Mouse (Mus musculus): ENCODE results near the gene Sec24a. TPM values are rescaled to one million over a fixed set of nuclear protein-coding genes. Genes with fewer than 3 reads are reported as not detected.

The Sec24a gene
- 10 to 100 TPM; 15.3 to 16.6 TPM for total RNA-seq (2021)
- 9.3 and 12.3 TPM in 2 replicates for polyA plus RNA-seq (2012; rRNA removed)
- long read RNA-seq, full-length matches to known transcripts, result 2 of 4 reads
- long read RNA-seq, partial matches to known transcripts, result 2 of 4 reads
- long read RNA-seq, other reads (novel, unspliced or antisense), result 0 of 4 reads

GRCm38 (mm10) chr11:51763213-51763907 lies at the start of gene Sec24a, which contains the start of gene Sar1b:
Gene Sec24a, minus strand, starts transcription at chr11:51763634.
Gene Sar1b, plus strand, starts transcription at chr11:51763687.
- peaks cover 3% of the 10 kb centered on the region for H3K79me2 ChIP-seq (replicated peaks; ENCODE audit: control insufficient read depth, insufficient read depth, low read length)
- 1% methylated on average over 30 of the region's 30 CpGs for WGBS
- H3K27ac ChIP-seq, result peak within 1 kb of the TSS; percentile 78
- peaks cover 4% of the 10 kb centered on the region for H3K36me3 ChIP-seq (ENCODE audit: control insufficient read depth, insufficient read depth, low read length)
- peak within 1 kb of the TSS; percentile 87 for H3K9ac ChIP-seq (ENCODE audit: low read depth, low read length)
- intact Hi-C loops (cut with DNase I), result loop anchor here (5.0 kb wide), 1 partner anchor 239 kb away; the partner anchor contains the start of genes Cdkl3 and Ube2b
- TF ChIP-seq EP300 (IDR thresholded peaks at IDR 0.05; ENCODE audit: insufficient read depth, low read depth, low read length) (peak; percentile 50; the same call in 1 of the 2 replicates), POLR2A (IDR thresholded peaks at IDR 0.05; ENCODE audit: insufficient read depth, low read depth, low read length) (peak; percentile 86), CTCF (IDR thresholded peaks at IDR 0.05) (peak; percentile 32)
- H3K27me3 ChIP-seq (ENCODE audit: control insufficient read depth, insufficient read depth, low read length), result no peaks in the 10 kb centered on the region
- peak within 1 kb of the TSS; percentile 100 for H3K4me3 ChIP-seq
- DNase-seq, result peak; percentile 87 to 88
- peaks cover 7% of the 10 kb centered on the region for H3K4me1 ChIP-seq (ENCODE audit: control insufficient read depth, insufficient read depth, low read length)

GRCm38 (mm10) chr11:51812022-51812546 lies 48.6 kb upstream of the Sec24a start:
- 83% methylated on average over 8 of the region's 8 CpGs for WGBS
- H3K79me2 ChIP-seq (replicated peaks; ENCODE audit: control insufficient read depth, insufficient read depth, low read length), result no peaks in the 10 kb centered on the region
- H3K36me3 ChIP-seq (ENCODE audit: control insufficient read depth, insufficient read depth, low read length), result no peaks in the 10 kb centered on the region
- TF ChIP-seq CTCF (IDR thresholded peaks at IDR 0.05) (no peak), POLR2A (IDR thresholded peaks at IDR 0.05; ENCODE audit: insufficient read depth, low read depth, low read length) (no peak), EP300 (IDR thresholded peaks at IDR 0.05; ENCODE audit: insufficient read depth, low read depth, low read length) (no peak)
- no peak overlapping the region for H3K9ac ChIP-seq (ENCODE audit: low read depth, low read length)
- H3K4me1 ChIP-seq (ENCODE audit: control insufficient read depth, insufficient read depth, low read length), result no peaks in the 10 kb centered on the region
- H3K27ac ChIP-seq, result no peak overlapping the region
- H3K27me3 ChIP-seq (ENCODE audit: control insufficient read depth, insufficient read depth, low read length), result no peaks in the 10 kb centered on the region
- no peak for DNase-seq
- H3K4me3 ChIP-seq, result no peak overlapping the region
- intact Hi-C loops (cut with DNase I), result no loop called here

GRCm38 (mm10) chr11:51811230-51811629 lies 47.8 kb upstream of the Sec24a start:
- intact Hi-C loops (cut with DNase I), result no loop called here
- H3K4me3 ChIP-seq, result no peak overlapping the region

DNA sequence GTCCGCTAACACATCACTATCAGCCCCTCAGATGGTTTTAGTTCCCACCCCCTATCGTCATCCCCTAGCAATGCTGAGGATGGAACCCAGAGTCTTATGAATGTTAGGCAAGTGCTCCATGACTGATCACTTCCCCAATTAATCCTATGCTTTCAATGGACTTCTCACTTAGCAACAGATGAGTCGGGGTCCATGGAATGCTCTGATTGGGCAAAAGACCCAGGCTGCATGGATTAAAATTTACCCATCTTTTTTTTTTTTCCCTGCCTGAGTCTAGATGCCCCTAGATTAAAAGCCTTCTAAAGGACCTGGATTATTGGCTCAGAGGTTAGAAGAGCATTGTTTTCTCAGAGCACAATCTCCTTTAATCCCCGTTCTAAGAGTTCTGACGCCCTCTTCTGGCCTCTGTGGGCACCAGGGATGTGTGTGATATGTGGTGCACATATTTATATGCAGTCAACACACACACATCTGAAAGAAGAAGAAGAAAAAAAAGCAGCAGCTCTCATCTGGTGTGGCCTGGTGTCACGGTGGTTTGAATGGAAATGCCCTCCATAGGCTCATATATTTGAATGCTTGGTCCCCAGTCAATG lies 46.3 kb upstream of the Sec24a start:
- Histone ChIP-seq H3K9ac (ENCODE audit: low read depth, low read length) (no peak overlapping the region), H3K36me3 (ENCODE audit: control insufficient read depth, insufficient read depth, low read length) (no peaks in the 10 kb centered on the region), H3K27me3 (ENCODE audit: control insufficient read depth, insufficient read depth, low read length) (no peaks in the 10 kb centered on the region), H3K27ac (no peak overlapping the region), H3K79me2 (replicated peaks; ENCODE audit: control insufficient read depth, insufficient read depth, low read length) (no peaks in the 10 kb centered on the region), H3K4me1 (ENCODE audit: control insufficient read depth, insufficient read depth, low read length) (no peaks in the 10 kb centered on the region), H3K4me3 (no peak overlapping the region)
- WGBS, result 57% methylated on average over 6 of the region's 6 CpGs
- intact Hi-C loops (cut with DNase I), result no loop called here
- TF ChIP-seq POLR2A (IDR thresholded peaks at IDR 0.05; ENCODE audit: insufficient read depth, low read depth, low read length), result no peak
- peak; percentile 25 for TF ChIP-seq CTCF (IDR thresholded peaks at IDR 0.05)
- DNase-seq, result peak in 1 of 2 experiments; percentile 31

More at GRCm38 (mm10) chr11:51811230-51811629, 47.8 kb upstream of the Sec24a start:
- Histone ChIP-seq H3K4me1 (ENCODE audit: control insufficient read depth, insufficient read depth, low read length) (no peaks in the 10 kb centered on the region), H3K27ac (no peak overlapping the region), H3K9ac (ENCODE audit: low read depth, low read length) (no peak overlapping the region), H3K79me2 (replicated peaks; ENCODE audit: control insufficient read depth, insufficient read depth, low read length) (no peaks in the 10 kb centered on the region), H3K36me3 (ENCODE audit: control insufficient read depth, insufficient read depth, low read length) (no peaks in the 10 kb centered on the region), H3K27me3 (ENCODE audit: control insufficient read depth, insufficient read depth, low read length) (no peaks in the 10 kb centered on the region)
- no peak for TF ChIP-seq EP300 (IDR thresholded peaks at IDR 0.05; ENCODE audit: insufficient read depth, low read depth, low read length)
- no peak for TF ChIP-seq POLR2A (IDR thresholded peaks at IDR 0.05; ENCODE audit: insufficient read depth, low read depth, low read length)
- TF ChIP-seq CTCF (IDR thresholded peaks at IDR 0.05), result peak; percentile 56
- WGBS, result 85% methylated on average over 4 of the region's 4 CpGs
- DNase-seq, result no peak

DNA sequence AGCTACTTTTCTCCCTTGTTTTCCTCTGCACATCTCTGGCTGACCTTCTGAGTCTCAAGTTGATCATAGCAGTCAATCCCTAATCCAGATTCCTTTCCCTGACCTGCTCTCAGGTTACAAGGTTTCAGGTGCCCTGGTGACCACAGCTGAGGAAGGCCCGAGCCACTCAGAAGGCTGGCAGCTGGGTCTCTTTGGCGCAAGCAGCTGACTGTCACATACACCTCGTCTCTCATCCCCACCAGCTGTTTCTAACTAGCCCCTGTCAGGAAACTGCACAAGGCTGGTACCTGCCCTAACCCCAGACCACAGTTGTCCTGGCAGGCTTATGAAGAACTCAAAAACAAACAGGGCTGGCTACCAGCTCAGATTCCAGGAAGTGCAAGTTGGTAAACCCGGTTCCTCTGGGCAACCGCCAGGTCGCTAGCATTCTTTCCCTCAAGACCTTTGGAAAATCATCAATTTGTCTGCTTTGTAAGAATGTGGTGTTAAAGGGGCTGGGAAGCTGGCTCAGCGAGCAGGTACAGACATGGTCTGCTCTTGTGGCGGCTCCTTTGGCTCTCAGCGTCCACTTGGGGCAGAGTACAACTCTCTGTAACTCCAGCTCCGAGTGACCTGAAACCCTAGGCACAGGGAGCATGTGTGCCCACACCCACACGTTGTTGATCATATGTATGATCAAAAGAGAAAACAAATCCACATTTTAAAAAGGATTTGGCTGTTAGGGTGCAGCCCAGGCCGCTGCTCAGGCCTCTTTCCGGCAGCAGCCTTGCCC lies 43.9 kb upstream of the Sec24a start:
- H3K4me3 ChIP-seq, result no peak overlapping the region

More for the DNA sequence above, 43.9 kb upstream of the Sec24a start:
- no peak for DNase-seq
- Histone ChIP-seq H3K79me2 (replicated peaks; ENCODE audit: control insufficient read depth, insufficient read depth, low read length) (no peaks in the 10 kb centered on the region), H3K27ac (no peak overlapping the region), H3K4me1 (ENCODE audit: control insufficient read depth, insufficient read depth, low read length) (no peaks in the 10 kb centered on the region), H3K36me3 (ENCODE audit: control insufficient read depth, insufficient read depth, low read length) (no peaks in the 10 kb centered on the region), H3K9ac (ENCODE audit: low read depth, low read length) (no peak overlapping the region), H3K27me3 (ENCODE audit: control insufficient read depth, insufficient read depth, low read length) (no peaks in the 10 kb centered on the region)
- TF ChIP-seq EP300 (IDR thresholded peaks at IDR 0.05; ENCODE audit: insufficient read depth, low read depth, low read length), result no peak
- no peak for TF ChIP-seq CTCF (IDR thresholded peaks at IDR 0.05)
- no peak for TF ChIP-seq POLR2A (IDR thresholded peaks at IDR 0.05; ENCODE audit: insufficient read depth, low read depth, low read length)
- intact Hi-C loops (cut with DNase I), result no loop called here
- 57% methylated on average over 13 of the region's 13 CpGs for WGBS

Measured in heart, adult 2 months (tissue).